Mouse (Mus musculus): ENCODE measurements around the gene Thsd4.

DNA sequence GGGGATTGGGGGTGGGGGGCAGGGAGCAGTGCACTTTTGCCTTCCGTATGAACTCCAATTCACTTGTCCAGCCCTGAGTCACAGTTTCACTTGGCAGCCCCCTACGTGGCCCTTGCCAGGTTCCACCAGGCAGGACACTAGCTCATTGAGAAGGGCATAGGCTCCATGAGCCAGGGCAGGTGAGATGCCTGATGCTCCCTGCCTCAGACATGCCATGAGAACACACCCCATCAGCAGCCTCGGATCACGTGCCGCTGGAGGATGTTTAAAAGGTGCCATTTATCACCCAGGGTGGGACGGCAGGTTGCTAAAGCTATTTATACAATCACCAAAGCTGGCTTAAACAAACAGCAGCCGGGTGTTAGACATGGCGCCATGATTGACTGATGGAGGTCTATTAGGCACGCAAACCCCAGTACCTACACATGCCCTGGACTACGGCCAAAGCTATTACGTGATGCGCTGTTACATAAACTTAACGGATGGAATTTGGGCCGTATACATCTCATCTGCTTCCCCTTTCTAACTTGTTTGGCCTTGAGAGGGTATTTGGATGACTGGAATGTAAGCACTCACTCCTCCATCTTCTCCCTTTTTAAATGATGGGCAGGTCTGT is 157.6 kb downstream of the Thsd4 start:
- TF ChIP-seq POLR2A (IDR thresholded peaks at IDR 0.05; ENCODE audit: insufficient read length, low read depth) (no peak), USF1 (IDR thresholded peaks at IDR 0.05; ENCODE audit: low read depth) (no peak), MAX (IDR thresholded peaks at IDR 0.05; ENCODE audit: low read depth) (no peak), E2F4 (IDR thresholded peaks at IDR 0.05; ENCODE audit: insufficient read depth) (no peak), POLR2AphosphoS2 (IDR thresholded peaks at IDR 0.05; ENCODE audit: insufficient read length, low read depth) (no peak), CEBPB (IDR thresholded peaks at IDR 0.05; ENCODE audit: insufficient read depth, poor library complexity, severe bottlenecking) (no peak), MYOG (IDR thresholded peaks at IDR 0.05; ENCODE audit: control insufficient read depth in 1 of 3, insufficient read depth in 1 of 3, insufficient read length in 2 of 3, low read depth in 2 of 3) (no peak), SRF (IDR thresholded peaks at IDR 0.05; ENCODE audit: control insufficient read depth, insufficient read length, low read depth) (no peak), MYOD1 (IDR thresholded peaks at IDR 0.05; ENCODE audit: control insufficient read depth in 1 of 3, insufficient read length in 2 of 3, low read depth in 2 of 3) (no peak)

Data from myocyte (in vitro differentiated cells).